Mouse (Mus musculus) small intestine, adult 2 months (tissue): ENCODE results near the gene Larp7. TPM values are rescaled to one million over a fixed set of nuclear protein-coding genes. Genes with fewer than 3 reads are reported as not detected.

Experiments used
- H3K27ac ChIP-seq: fragments of 200-500 bp; 2 replicates; pipeline ENCODE4 v1.5.1; 2012; ENCODE audit warnings: low read depth, low read length, control low read depth, inconsistent platforms; ENCODE audit not compliant: insufficient read depth
- H3K27me3 ChIP-seq: fragments of 200-500 bp; 2 replicates; pipeline ENCODE4 v1.6.1; 2012; ENCODE audit warnings: mild to moderate bottlenecking, moderate library complexity, low read length, inconsistent platforms; ENCODE audit not compliant: control insufficient read depth, insufficient read depth
- H3K36me3 ChIP-seq: fragments of 200-500 bp; 2 replicates; pipeline ENCODE4 v1.6.1; 2012; ENCODE audit warnings: mild to moderate bottlenecking, low read length, control low read depth, inconsistent platforms; ENCODE audit not compliant: control insufficient read depth, insufficient read depth
- H3K4me1 ChIP-seq: fragments of 200-500 bp; 2 replicates; pipeline ENCODE4 v1.6.1; 2012; ENCODE audit warnings: low read length, inconsistent platforms, mixed read lengths; ENCODE audit not compliant: control insufficient read depth, insufficient read depth, insufficient read length
- H3K4me3 ChIP-seq: fragments of 200-500 bp; 2 replicates; pipeline ENCODE4 v1.5.1; 2012; ENCODE audit warnings: low read depth, mild to moderate bottlenecking, control low read depth, inconsistent platforms, low read length, moderate library complexity
- CTCF ChIP-seq: fragments of 200-500 bp; IDR thresholded peaks from 2 replicates; pipeline ENCODE4 v1.5.1; 2012; ENCODE audit warnings: low read depth, mild to moderate bottlenecking, control low read depth, inconsistent platforms, low read length, moderate library complexity, mixed read lengths; ENCODE audit not compliant: insufficient replicate concordance, insufficient read length; ENCODE audit errors: extremely low read depth
- POLR2A ChIP-seq: fragments of 200-500 bp; IDR thresholded peaks from 2 replicates; pipeline ENCODE4 v1.6.1; 2012; ENCODE audit warnings: low read depth, mild to moderate bottlenecking, control low read depth, inconsistent platforms, low read length, moderate library complexity
- WGBS: fragments of 180-500 bp; shearing (Covaris S2); methylation state at CpG from one replicate; pipeline ENCODE4 v1.1.7; 2018; 5-methylcytosine and 5-hydroxymethylcytosine counted together
- polyA plus RNA-seq: library from polyadenylated mRNA; depleted of rRNA; stranded (reverse); fragments of >200 nt; gene quantifications from 2 replicates; pipeline ENCODE4 v1.2.3, GENCODE M21; 2012; rRNA removed

Gene Larp7
- polyA plus RNA-seq, 1 experiment: 0.23 TPM

DNA sequence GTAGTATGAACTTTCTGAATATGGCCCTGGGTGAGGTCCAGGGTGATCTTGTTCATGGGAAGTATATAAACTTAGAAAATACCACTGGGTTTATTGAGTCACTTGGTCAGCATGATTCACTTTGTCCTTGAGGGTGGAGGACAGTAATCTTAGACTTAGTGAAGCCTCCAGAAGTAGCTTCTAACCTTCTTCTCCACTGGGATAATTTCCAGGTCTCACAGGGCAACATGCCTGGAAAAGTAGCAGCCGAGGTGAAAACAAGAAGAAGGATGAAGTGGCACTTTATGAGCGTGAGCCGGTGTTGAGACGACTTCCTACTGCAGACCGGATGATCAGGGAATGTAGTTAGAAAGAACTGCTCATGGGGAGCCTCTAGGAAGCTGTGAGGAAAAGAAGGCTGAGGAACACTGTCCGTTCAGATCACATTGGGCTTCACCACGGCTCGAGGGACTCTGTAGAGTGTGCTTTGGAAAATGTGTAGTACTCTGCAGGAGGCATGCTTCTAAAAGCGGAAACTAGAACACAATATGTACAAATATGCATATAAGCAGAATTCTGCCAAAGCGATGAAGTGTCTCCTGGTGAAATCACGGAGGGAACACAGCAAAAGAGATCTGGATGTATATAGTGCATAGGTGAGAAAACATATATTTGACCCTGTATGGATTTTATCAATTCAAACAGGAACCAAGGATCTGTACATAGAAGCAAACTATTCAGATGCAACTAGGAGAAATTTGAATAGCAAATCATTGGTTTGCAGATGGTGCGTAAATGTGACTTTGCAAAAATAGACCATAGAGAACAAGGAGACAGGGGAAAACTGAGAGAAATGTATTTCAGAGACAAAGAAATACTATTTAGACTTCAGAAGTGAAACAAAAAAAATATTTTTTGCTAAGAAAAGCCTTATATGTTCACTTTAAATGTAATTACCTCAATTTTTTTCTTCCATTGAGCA, 41.1 kb downstream of the Larp7 start:
- H3K27ac ChIP-seq: no peak overlapping the region
- H3K4me1 ChIP-seq: no peaks in the 10 kb centered on the region
- no peaks in the 10 kb centered on the region for H3K27me3 ChIP-seq
- no peak overlapping the region for H3K4me3 ChIP-seq
- 82% methylated on average over 12 of the region's 12 CpGs for WGBS
- TF ChIP-seq POLR2A (no peak), CTCF (no peak)
- no peaks in the 10 kb centered on the region for H3K36me3 ChIP-seq

DNA sequence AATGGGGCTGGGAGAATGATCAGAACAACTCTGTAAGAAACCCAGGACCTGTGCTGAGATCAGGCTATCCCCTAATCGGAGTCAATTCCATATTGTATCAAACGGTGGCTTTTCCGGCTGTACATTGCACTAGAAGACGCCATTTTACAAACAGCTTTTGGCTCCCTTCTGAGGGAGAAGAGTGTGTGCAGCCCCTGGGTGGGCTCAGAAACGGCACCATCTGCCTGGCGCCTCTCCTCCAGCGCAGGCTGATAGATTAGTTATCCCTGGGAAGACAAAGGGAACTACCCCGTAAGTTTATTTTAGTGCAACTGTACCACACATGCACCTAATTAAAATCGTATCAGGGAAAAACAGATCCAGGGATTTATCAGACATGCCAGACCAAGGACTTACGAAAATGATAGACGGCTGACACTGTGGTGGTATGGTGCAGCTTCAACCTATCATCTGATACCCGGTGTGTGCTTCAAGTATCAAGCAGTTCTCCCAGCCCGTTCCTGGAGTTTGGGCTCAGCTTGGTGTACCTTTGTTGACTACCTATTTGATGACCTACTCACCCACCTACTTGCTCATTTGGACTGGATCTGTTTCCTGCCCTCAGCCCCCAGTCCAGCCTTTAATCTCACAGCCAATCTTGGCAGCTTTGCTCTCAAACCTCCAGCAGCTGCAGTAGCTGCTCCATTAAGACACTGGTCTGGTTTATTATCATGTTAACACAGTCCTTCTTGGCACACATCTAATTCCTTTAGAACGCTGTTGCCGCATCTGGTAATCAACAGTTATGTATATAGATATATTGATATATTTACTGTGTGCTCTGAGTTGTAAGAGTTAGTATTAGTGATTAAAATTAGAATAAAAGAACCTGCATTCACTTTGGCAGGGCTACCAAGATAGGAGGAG, 45.0 kb downstream of the Larp7 start:
- WGBS: 81% methylated on average over 15 of the region's 15 CpGs

DNA sequence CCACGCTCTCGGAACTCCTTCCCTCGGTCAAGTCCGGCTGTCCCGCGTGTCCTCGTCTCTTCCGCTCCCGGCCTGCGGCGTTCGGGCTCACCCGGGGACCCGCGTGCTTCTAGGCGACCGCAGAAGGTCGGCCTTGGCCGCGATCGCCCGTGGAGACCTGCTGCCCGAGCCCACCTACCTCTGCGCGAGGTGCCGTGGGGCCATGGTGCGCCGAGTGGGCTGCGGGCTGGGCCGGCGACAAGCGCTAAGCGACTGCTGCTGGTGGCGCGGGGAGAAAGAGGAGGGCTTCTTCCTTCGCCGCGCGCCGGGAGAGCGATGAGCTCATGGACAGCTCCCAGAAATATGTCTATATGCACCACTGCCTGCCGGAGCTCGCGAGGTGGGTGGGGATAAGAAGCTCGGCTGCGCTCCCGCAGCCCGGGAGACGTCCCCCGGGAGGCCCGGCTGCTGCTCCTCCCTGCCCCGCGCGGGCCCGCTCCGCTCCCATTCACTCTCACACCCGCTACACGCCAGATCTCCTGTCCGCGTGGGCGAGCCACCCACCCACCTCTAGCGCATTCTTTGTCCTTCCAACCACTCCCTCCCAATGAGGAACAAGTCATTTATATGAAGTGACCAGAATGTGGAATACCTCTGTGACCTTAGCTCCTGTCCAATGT, 54.3 kb downstream of the Larp7 start, which contains the start of gene Ank2:
Gene Ank2, minus strand, starts transcription at position 609 of the 659 bp plus-strand sequence.
- Histone ChIP-seq H3K4me3 (peak within 1 kb of the TSS; percentile 66), H3K36me3 (no peaks in the 10 kb centered on the region), H3K27ac (no peak within 1 kb of the TSS), H3K27me3 (peaks cover 20% of the 10 kb centered on the region), H3K4me1 (no peaks in the 10 kb centered on the region; the same call in 1 of the 2 replicates)
- TF ChIP-seq POLR2A (no peak), CTCF (no peak)
- WGBS: under 1% methylated on average over 62 of the region's 62 CpGs

More for the DNA sequence above, 45.0 kb downstream of the Larp7 start:
- Histone ChIP-seq H3K4me1 (no peaks in the 10 kb centered on the region), H3K27me3 (no peaks in the 10 kb centered on the region; the same call in 1 of the 2 replicates), H3K4me3 (no peak overlapping the region), H3K36me3 (no peaks in the 10 kb centered on the region), H3K27ac (no peak overlapping the region)
- TF ChIP-seq POLR2A: no peak
- no peak for TF ChIP-seq CTCF

DNA sequence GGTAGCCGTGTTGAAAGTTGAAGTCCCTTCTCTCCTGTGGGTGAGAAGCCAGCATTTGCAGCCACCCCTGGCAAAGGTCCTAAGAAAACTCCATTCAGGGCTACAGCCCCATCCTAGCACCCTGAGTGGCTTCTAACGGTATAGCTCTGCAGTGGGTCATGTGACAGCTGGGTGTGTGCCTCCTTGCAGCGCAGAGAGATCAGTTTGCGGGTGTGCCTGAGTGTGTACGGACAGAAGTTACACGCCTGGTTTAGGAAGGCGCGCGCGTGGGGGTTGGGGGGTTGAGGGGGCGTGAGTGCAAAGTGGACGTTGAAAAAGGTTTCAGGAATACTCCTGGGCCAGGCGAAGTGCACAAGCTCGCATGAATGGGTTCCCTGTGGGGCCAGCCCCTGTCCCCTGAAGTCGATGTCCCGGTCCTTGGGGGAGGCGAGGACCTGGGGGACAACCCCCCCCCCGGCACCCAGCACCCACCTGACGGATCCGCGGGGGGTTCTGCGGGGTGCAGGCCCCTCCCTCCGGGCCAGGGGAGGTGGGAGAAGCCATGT, 54.9 kb downstream of the Larp7 start:
- no peak for TF ChIP-seq CTCF
- Histone ChIP-seq H3K4me1 (no peaks in the 10 kb centered on the region; the same call in 1 of the 2 replicates), H3K4me3 (peak overlapping the region; percentile 66), H3K27ac (no peak overlapping the region), H3K36me3 (no peaks in the 10 kb centered on the region), H3K27me3 (peaks cover 20% of the 10 kb centered on the region)
- 3% methylated on average over 23 of the region's 23 CpGs for WGBS

DNA sequence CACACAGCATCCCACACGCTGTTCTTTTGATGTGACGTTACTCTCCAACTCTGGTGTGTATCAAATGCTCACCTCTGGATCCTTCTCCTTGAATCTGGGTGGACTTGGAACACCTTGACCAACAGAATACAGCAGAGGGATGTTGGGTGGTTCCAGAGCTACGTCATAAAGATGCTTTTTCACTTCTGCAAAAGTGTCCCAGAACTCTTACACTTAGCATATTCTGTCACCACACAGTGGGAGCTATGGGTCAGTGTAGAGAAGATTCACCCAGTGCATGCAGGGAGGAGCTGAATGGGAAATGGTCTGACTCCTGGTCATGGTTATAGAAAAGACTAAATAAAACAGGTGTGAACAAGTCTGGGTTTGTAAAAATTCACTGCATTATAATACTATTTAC, 60.5 kb downstream of the Larp7 start:
- WGBS: 77% methylated on average over 3 of the region's 3 CpGs
- H3K36me3 ChIP-seq: no peaks in the 10 kb centered on the region
- TF ChIP-seq CTCF (no peak), POLR2A (no peak)
- H3K4me3 ChIP-seq: no peak overlapping the region
- H3K4me1 ChIP-seq: no peaks in the 10 kb centered on the region
- no peak overlapping the region for H3K27ac ChIP-seq
- 0 out of 2 replicates have a peak, but pooled peaks cover 2% of the 10 kb centered on the region for H3K27me3 ChIP-seq

DNA sequence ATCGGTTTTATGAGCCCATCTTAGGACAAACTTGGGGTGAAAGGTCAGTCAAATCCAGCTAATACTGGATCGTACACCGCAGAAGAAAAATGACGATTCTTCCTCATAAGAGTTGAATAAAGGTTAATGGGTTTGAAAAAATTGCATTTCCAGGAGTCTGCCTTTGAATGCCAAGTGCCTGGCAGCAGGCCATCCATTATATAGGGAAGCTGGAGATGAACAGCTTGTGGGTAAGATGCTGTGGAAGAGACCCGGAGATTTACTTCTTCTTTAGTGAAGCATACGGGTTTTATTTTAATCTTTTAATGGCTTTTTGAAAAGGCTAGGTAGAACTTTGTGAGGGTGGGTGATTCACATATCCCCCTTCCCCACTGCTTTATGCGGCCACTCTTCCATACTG, 65.8 kb downstream of the Larp7 start:
- H3K4me3 ChIP-seq: no peak overlapping the region
- no peaks in the 10 kb centered on the region for H3K36me3 ChIP-seq
- WGBS: 66% methylated on average over 7 of the region's 7 CpGs
- no peaks in the 10 kb centered on the region for H3K4me1 ChIP-seq
- H3K27ac ChIP-seq: no peak overlapping the region
- TF ChIP-seq POLR2A: no peak
- no peak for TF ChIP-seq CTCF
- H3K27me3 ChIP-seq: no peaks in the 10 kb centered on the region

Other genes starting within 250 kb of the Larp7 start
- gene Ank2, start 54.0 kb downstream of the Larp7 start, polyA plus RNA-seq: 1.0 and 1.1 TPM in 2 replicates
- 0.08 and 0.24 TPM in 2 replicates for gene Zgrf1, start 140 bp upstream of the Larp7 start, polyA plus RNA-seq
- gene Neurog2, start 79.8 kb upstream of the Larp7 start, polyA plus RNA-seq: not detected in 2 replicates
- gene Alpk1, start 227.2 kb upstream of the Larp7 start, polyA plus RNA-seq: 0.72 and 1.8 TPM in 2 replicates
- gene Tifa, start 236.5 kb upstream of the Larp7 start, polyA plus RNA-seq: 2.0 and 11.3 TPM in 2 replicates